Mouse (Mus musculus): ENCODE measurements at regions not wholly inside any gene's neighbourhood (a gene's known extent, or its start where the extent isn't known, plus 50 kb on each side); places are given as distances from the start of the nearest gene placed in this dataset.

GRCm38 (mm10) chr8:64369973-64370372, 163.9 kb upstream of the Tll1 start:
- Histone ChIP-seq H3K9ac (no peak overlapping the region), H3K9me3 (replicated peaks) (no peaks in the 10 kb centered on the region), H3K36me3 (no peaks in the 10 kb centered on the region), H3K4me1 (no peaks in the 10 kb centered on the region; the same call in 1 of the 2 replicates), H3K4me3 (replicated peaks) (no peak overlapping the region), H3K27me3 (no peaks in the 10 kb centered on the region), H3K4me2 (replicated peaks) (no peak overlapping the region), H3K27ac (replicated peaks) (no peak overlapping the region)
- no peak for ATAC-seq (ENCODE audit: insufficient number of reproducible peaks, low FRiP score, low TSS enrichment, low read depth)
- 21% methylated on average over 6 of the region's 6 CpGs for WGBS

GRCm38 (mm10) chr8:64367906-64368305, 161.8 kb upstream of the Tll1 start:
- Histone ChIP-seq H3K9me3 (replicated peaks) (no peaks in the 10 kb centered on the region), H3K36me3 (no peaks in the 10 kb centered on the region)

GRCm38 (mm10) chr8:64366974-64367266, 160.8 kb upstream of the Tll1 start:
- no peak overlapping the region for H3K27ac ChIP-seq (replicated peaks)
- H3K27me3 ChIP-seq = no peaks in the 10 kb centered on the region
- no peaks in the 10 kb centered on the region for H3K36me3 ChIP-seq
- no peaks in the 10 kb centered on the region for H3K9me3 ChIP-seq (replicated peaks)
- no peaks in the 10 kb centered on the region; the same call in 1 of the 2 replicates for H3K4me1 ChIP-seq
- H3K4me2 ChIP-seq (replicated peaks) = no peak overlapping the region
- 70% methylated on average over 9 of the region's 9 CpGs for WGBS
- no peak overlapping the region for H3K4me3 ChIP-seq (replicated peaks)
- H3K9ac ChIP-seq = no peak overlapping the region
- ATAC-seq (ENCODE audit: insufficient number of reproducible peaks, low FRiP score, low TSS enrichment, low read depth) = no peak

More at GRCm38 (mm10) chr8:64367906-64368305, 161.8 kb upstream of the Tll1 start:
- Histone ChIP-seq H3K4me3 (replicated peaks) (no peak overlapping the region), H3K27ac (replicated peaks) (no peak overlapping the region), H3K9ac (no peak overlapping the region), H3K4me2 (replicated peaks) (no peak overlapping the region), H3K4me1 (no peaks in the 10 kb centered on the region; the same call in 1 of the 2 replicates), H3K27me3 (no peaks in the 10 kb centered on the region)
- 90% methylated on average over 4 of the region's 4 CpGs for WGBS
- no peak for ATAC-seq (ENCODE audit: insufficient number of reproducible peaks, low FRiP score, low TSS enrichment, low read depth)

- ATAC-seq (ENCODE audit: insufficient number of reproducible peaks, low FRiP score, low TSS enrichment, low read depth) = no peak
- no peak overlapping the region for H3K4me2 ChIP-seq (replicated peaks)
- no peaks in the 10 kb centered on the region for H3K9me3 ChIP-seq (replicated peaks)
- no peak overlapping the region for H3K4me3 ChIP-seq (replicated peaks)
- no peak overlapping the region for H3K27ac ChIP-seq (replicated peaks)
- no peaks in the 10 kb centered on the region; the same call in 1 of the 2 replicates for H3K4me1 ChIP-seq
- no peak overlapping the region for H3K9ac ChIP-seq
- no peaks in the 10 kb centered on the region for H3K36me3 ChIP-seq
- no peaks in the 10 kb centered on the region for H3K27me3 ChIP-seq
- WGBS = 80% methylated on average over 11 of the region's 11 CpGs
Observed at GRCm38 (mm10) chr8:64366226-64366973, 160.3 kb upstream of the Tll1 start.

GRCm38 (mm10) chr8:64357092-64357491, 151.0 kb upstream of the Tll1 start:
- Histone ChIP-seq H3K4me1 (no peaks in the 10 kb centered on the region), H3K9me3 (replicated peaks) (no peaks in the 10 kb centered on the region), H3K36me3 (no peaks in the 10 kb centered on the region), H3K4me3 (replicated peaks) (no peak overlapping the region), H3K27ac (replicated peaks) (no peak overlapping the region), H3K9ac (no peak overlapping the region), H3K4me2 (replicated peaks) (no peak overlapping the region), H3K27me3 (no peaks in the 10 kb centered on the region)
- WGBS = 79% methylated on average over 5 of the region's 5 CpGs
- ATAC-seq (ENCODE audit: insufficient number of reproducible peaks, low FRiP score, low TSS enrichment, low read depth) = no peak

GRCm38 (mm10) chr8:64348082-64348646, 142.1 kb upstream of the Tll1 start:
- WGBS = 67% methylated on average over 3 of the region's 3 CpGs

GRCm38 (mm10) chr8:64347490-64347889, 141.4 kb upstream of the Tll1 start:
- no peak for ATAC-seq (ENCODE audit: insufficient number of reproducible peaks, low FRiP score, low TSS enrichment, low read depth)
- Histone ChIP-seq H3K4me1 (no peaks in the 10 kb centered on the region), H3K9me3 (replicated peaks) (no peaks in the 10 kb centered on the region), H3K4me3 (replicated peaks) (no peak overlapping the region), H3K4me2 (replicated peaks) (no peak overlapping the region), H3K27ac (replicated peaks) (no peak overlapping the region), H3K9ac (no peak overlapping the region), H3K27me3 (no peaks in the 10 kb centered on the region), H3K36me3 (no peaks in the 10 kb centered on the region)
- 66% methylated on average over 2 of the region's 2 CpGs for WGBS

More at GRCm38 (mm10) chr8:64348082-64348646, 142.1 kb upstream of the Tll1 start:
- Histone ChIP-seq H3K27ac (replicated peaks) (no peak overlapping the region), H3K4me2 (replicated peaks) (no peak overlapping the region), H3K4me1 (no peaks in the 10 kb centered on the region), H3K4me3 (replicated peaks) (no peak overlapping the region), H3K9me3 (replicated peaks) (no peaks in the 10 kb centered on the region), H3K9ac (no peak overlapping the region), H3K27me3 (no peaks in the 10 kb centered on the region), H3K36me3 (no peaks in the 10 kb centered on the region)
- ATAC-seq (ENCODE audit: insufficient number of reproducible peaks, low FRiP score, low TSS enrichment, low read depth) = no peak

- no peak for ATAC-seq (ENCODE audit: insufficient number of reproducible peaks, low FRiP score, low TSS enrichment, low read depth)
- Histone ChIP-seq H3K4me1 (no peaks in the 10 kb centered on the region), H3K4me2 (replicated peaks) (no peak overlapping the region), H3K9ac (no peak overlapping the region), H3K27me3 (no peaks in the 10 kb centered on the region), H3K9me3 (replicated peaks) (no peaks in the 10 kb centered on the region), H3K27ac (replicated peaks) (no peak overlapping the region), H3K36me3 (no peaks in the 10 kb centered on the region), H3K4me3 (replicated peaks) (no peak overlapping the region)
- WGBS = 59% methylated on average over 5 of the region's 5 CpGs
Observed at GRCm38 (mm10) chr8:64346428-64346827, 140.4 kb upstream of the Tll1 start.

- Histone ChIP-seq H3K4me1 (no peaks in the 10 kb centered on the region), H3K36me3 (no peaks in the 10 kb centered on the region), H3K4me3 (replicated peaks) (no peak overlapping the region), H3K27ac (replicated peaks) (no peak overlapping the region), H3K4me2 (replicated peaks) (no peak overlapping the region), H3K27me3 (no peaks in the 10 kb centered on the region), H3K9me3 (replicated peaks) (no peaks in the 10 kb centered on the region), H3K9ac (no peak overlapping the region)
- no peak for ATAC-seq (ENCODE audit: insufficient number of reproducible peaks, low FRiP score, low TSS enrichment, low read depth)
- WGBS = 78% methylated on average over 1 of the region's 1 CpGs
Observed at GRCm38 (mm10) chr8:64344933-64345332, 138.9 kb upstream of the Tll1 start.

- Histone ChIP-seq H3K27ac (replicated peaks) (no peak overlapping the region), H3K9me3 (replicated peaks) (no peaks in the 10 kb centered on the region), H3K27me3 (no peaks in the 10 kb centered on the region), H3K4me3 (replicated peaks) (no peak overlapping the region), H3K9ac (no peak overlapping the region), H3K4me1 (no peaks in the 10 kb centered on the region), H3K4me2 (replicated peaks) (no peak overlapping the region), H3K36me3 (no peaks in the 10 kb centered on the region)
- 74% methylated on average over 7 of the region's 7 CpGs for WGBS
- ATAC-seq (ENCODE audit: insufficient number of reproducible peaks, low FRiP score, low TSS enrichment, low read depth) = no peak
Observed at GRCm38 (mm10) chr8:64343600-64343999, 137.5 kb upstream of the Tll1 start.

GRCm38 (mm10) chr8:64342397-64342796, 136.3 kb upstream of the Tll1 start:
- H3K9ac ChIP-seq = no peak overlapping the region
- no peaks in the 10 kb centered on the region for H3K27me3 ChIP-seq
- H3K27ac ChIP-seq (replicated peaks) = no peak overlapping the region
- no peak overlapping the region for H3K4me2 ChIP-seq (replicated peaks)
- no peaks in the 10 kb centered on the region for H3K4me1 ChIP-seq
- no peaks in the 10 kb centered on the region for H3K36me3 ChIP-seq
- H3K4me3 ChIP-seq (replicated peaks) = no peak overlapping the region
- no peak for ATAC-seq (ENCODE audit: insufficient number of reproducible peaks, low FRiP score, low TSS enrichment, low read depth)
- H3K9me3 ChIP-seq (replicated peaks) = no peaks in the 10 kb centered on the region

- no peak for ATAC-seq (ENCODE audit: insufficient number of reproducible peaks, low FRiP score, low TSS enrichment, low read depth)
- no peak overlapping the region for H3K9ac ChIP-seq
- no peaks in the 10 kb centered on the region for H3K27me3 ChIP-seq
- no peak overlapping the region for H3K4me2 ChIP-seq (replicated peaks)
- WGBS = 70% methylated on average over 7 of the region's 7 CpGs
- H3K4me1 ChIP-seq = no peaks in the 10 kb centered on the region
- H3K4me3 ChIP-seq (replicated peaks) = no peak overlapping the region
- no peak overlapping the region for H3K27ac ChIP-seq (replicated peaks)
- H3K36me3 ChIP-seq = no peaks in the 10 kb centered on the region
- H3K9me3 ChIP-seq (replicated peaks) = no peaks in the 10 kb centered on the region
Observed at GRCm38 (mm10) chr8:64337356-64337755, 131.3 kb upstream of the Tll1 start.

Data from embryonic facial prominence, embryonic 15.5 days (tissue).